Mouse (Mus musculus): ENCODE measurements around the gene Zbtb16.

GRCm38 (mm10) chr9:48711826-48712225 is 124.2 kb downstream of the Zbtb16 start:
- no peak for TF ChIP-seq CTCF (IDR thresholded peaks at IDR 0.05; ENCODE audit: low read depth)
- TF ChIP-seq EP300 (IDR thresholded peaks at IDR 0.05; ENCODE audit: low read depth), result peak; percentile 71
